Mouse (Mus musculus) lung, adult 2 months (tissue): ENCODE results near the gene Slc7a8. TPM values are rescaled to one million over a fixed set of nuclear protein-coding genes. Genes with fewer than 3 reads are reported as not detected.

ENCODE experiments used
- DNase-seq: peaks from one replicate; pipeline ENCODE4 v3.0.0; 2022
- H3K4me1 ChIP-seq: fragments of 200-500 bp; 2 replicates; pipeline ENCODE4 v1.6.1; 2011; ENCODE audit warnings: low read length; ENCODE audit not compliant: control insufficient read depth, insufficient read depth
- H3K4me3 ChIP-seq: fragments of 200-500 bp; replicated peaks from 2 replicates; pipeline ENCODE3; 2011; ENCODE audit warnings: low read depth, mild to moderate bottlenecking, control low read depth, low read length; ENCODE audit errors: extremely low read depth
- CTCF ChIP-seq: fragments of 200-500 bp; IDR thresholded peaks from 2 replicates; pipeline ENCODE4 v1.5.1; 2011; ENCODE audit warnings: mild to moderate bottlenecking, low read length, control low read depth; ENCODE audit not compliant: insufficient read depth
- POLR2A ChIP-seq: fragments of 200-500 bp; IDR thresholded peaks from 2 replicates; pipeline ENCODE4 v1.6.1; 2011; ENCODE audit warnings: low read depth, mild to moderate bottlenecking, control low read depth, low read length, borderline replicate concordance; ENCODE audit errors: extremely low read depth
- WGBS: fragments of 180-500 bp; shearing (Covaris S2); methylation state at CpG from one replicate; pipeline ENCODE4 v1.1.7; 2018; 5-methylcytosine and 5-hydroxymethylcytosine counted together
- polyA plus RNA-seq: library from polyadenylated mRNA; depleted of rRNA; stranded (reverse); fragments of >200 nt; gene quantifications from 2 replicates; pipeline ENCODE4 v1.2.3, GENCODE M21; 2012

The Slc7a8 gene
- polyA plus RNA-seq, 1 experiment, result 4.0 TPM

GRCm38 (mm10) chr14:54706589-54707320 lies 75.0 kb downstream of the Slc7a8 start:
- DNase-seq, result no peak
- Histone ChIP-seq H3K4me1 (no peaks in the 10 kb centered on the region), H3K4me3 (no peak overlapping the region)
- TF ChIP-seq CTCF, result no peak
- WGBS, result 51% methylated on average over 17 of the region's 17 CpGs

DNA sequence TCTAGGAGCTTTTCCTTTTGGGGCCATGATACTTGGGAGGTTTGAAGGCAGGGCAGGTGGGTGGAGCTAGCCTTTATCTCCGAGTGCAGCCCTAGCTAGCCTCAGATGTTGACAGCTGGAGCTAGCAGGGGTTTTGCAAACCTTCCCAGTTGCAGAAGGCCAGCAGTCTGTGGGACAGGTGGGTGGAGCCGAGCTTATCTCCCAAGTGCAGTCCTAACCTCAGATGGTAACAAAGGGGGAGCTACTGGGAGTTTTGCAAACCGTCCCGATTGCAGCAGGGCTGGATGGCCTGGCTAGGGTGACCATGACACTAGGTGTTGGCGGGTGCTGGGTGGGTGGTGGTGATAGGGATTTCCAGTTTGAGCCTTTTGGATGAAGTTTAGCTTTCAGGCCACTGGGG lies 75.9 kb downstream of the Slc7a8 start:
- no peak for DNase-seq
- TF ChIP-seq CTCF, result no peak
- no peak for TF ChIP-seq POLR2A
- 31% methylated on average over 5 of the region's 5 CpGs for WGBS
- Histone ChIP-seq H3K4me3 (no peak overlapping the region), H3K4me1 (no peaks in the 10 kb centered on the region)

DNA sequence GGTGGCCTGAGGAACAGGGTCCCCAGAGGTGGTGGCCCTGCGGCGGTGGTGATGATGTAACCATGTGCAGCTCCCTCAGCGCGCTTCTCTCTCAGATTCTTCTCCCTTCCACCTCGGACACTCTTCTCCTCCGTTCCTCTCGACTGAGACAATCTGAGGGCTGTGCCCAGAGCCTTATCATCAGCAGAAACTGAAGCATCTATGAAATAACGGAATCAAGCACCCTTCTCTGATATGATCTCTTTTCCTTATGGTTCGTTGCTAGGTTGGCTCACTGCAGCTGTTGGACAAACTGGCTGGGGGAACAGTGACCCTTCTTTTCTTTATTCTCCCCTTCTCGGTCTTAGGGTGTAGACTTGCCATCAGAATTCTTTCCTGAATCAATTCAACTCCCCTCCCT lies 78.5 kb downstream of the Slc7a8 start:
- WGBS, result 46% methylated on average over 10 of the region's 10 CpGs
- no peak for TF ChIP-seq POLR2A
- no peak for TF ChIP-seq CTCF
- H3K4me3 ChIP-seq, result no peak overlapping the region
- no peak for DNase-seq
- H3K4me1 ChIP-seq, result no peaks in the 10 kb centered on the region

GRCm38 (mm10) chr14:54701298-54701697 lies 80.4 kb downstream of the Slc7a8 start:
- H3K4me3 ChIP-seq, result no peak overlapping the region
- peak; percentile 83 for DNase-seq
- TF ChIP-seq POLR2A (no peak), CTCF (peak; percentile 97)
- 6% methylated on average over 6 of the region's 6 CpGs for WGBS
- no peaks in the 10 kb centered on the region for H3K4me1 ChIP-seq

DNA sequence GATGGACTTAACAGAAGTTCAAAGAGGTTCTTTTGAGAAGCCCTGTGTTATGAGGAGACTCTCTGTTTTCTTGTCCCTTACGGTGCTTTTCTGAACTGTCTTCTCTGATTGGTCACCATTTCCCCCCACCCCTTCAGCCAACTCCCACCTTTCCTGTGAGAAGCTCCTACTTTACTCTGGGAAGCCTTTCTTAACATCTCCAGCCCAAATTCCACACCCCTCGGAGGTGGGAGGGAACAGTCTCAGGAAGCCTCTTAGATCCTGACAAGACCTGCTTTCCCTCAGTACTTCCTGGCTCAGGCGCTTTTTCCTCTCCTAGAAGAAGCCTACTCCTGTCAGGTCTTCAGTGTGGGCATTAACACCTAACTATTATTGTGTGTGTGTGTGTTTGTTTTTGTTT lies 82.2 kb downstream of the Slc7a8 start:
- Histone ChIP-seq H3K4me1 (no peaks in the 10 kb centered on the region), H3K4me3 (no peak overlapping the region)
- DNase-seq, result no peak
- WGBS, result 40% methylated on average over 3 of the region's 3 CpGs
- TF ChIP-seq POLR2A (no peak), CTCF (no peak)

- no peak for TF ChIP-seq POLR2A
- no peak for TF ChIP-seq CTCF
- H3K4me1 ChIP-seq, result no peaks in the 10 kb centered on the region
- WGBS, result 59% methylated on average over 4 of the region's 4 CpGs
- no peak within 1 kb of the TSS for H3K4me3 ChIP-seq
- DNase-seq, result no peak
Observed at GRCm38 (mm10) chr14:54698733-54699132, 83.0 kb downstream of the Slc7a8 start, which contains the start of gene Gm29776. Gm29776 (minus strand) TSS chr14:54698833.

DNA sequence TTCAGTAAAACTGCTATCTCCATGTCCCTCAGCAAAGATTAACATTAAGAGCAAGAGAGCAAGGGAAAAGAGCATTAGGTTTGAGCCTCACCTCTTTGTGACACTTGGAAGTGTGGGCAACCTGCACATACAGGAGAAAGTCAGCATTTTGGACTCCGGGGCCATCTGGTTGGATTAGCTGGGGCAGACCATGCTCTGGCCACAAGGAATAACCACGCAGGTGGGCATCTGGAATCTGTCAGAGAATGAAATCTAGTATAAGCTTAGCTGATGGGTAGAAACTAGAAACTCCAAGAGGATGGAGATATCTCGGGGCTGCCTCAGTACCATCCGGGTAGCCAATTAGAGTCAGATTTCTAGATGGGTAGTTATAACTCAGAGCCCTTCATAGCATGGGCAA lies 85.0 kb downstream of the Slc7a8 start:
- Histone ChIP-seq H3K4me1 (no peaks in the 10 kb centered on the region), H3K4me3 (no peak overlapping the region)
- DNase-seq, result no peak
- TF ChIP-seq POLR2A, result no peak
- TF ChIP-seq CTCF, result no peak
- 92% methylated on average over 4 of the region's 4 CpGs for WGBS

DNA sequence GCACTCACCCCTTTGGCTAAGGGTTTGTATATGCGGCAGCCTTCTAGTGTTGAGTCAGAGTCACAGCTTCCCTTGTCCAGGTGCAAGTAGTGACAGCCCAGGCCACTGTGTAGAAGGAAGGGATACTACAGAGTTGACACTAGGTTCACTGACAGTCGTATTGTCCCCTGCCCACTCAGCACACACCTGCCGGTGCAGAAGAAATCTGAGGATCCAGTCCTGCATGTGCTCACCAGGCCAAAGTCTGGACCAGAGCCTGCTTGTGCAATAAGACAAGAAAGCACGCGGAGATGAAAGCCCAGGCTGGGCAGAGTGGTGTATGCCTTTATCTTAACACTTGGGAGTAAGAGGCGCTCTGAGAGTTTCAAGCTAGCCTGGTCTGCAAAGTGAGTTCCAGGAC lies 86.7 kb downstream of the Slc7a8 start:
- no peaks in the 10 kb centered on the region for H3K4me1 ChIP-seq
- H3K4me3 ChIP-seq, result no peak overlapping the region
- 47% methylated on average over 6 of the region's 6 CpGs for WGBS
- DNase-seq, result no peak
- TF ChIP-seq CTCF (no peak), POLR2A (no peak)

- 2% methylated on average over 8 of the region's 8 CpGs for WGBS
- Histone ChIP-seq H3K4me3 (peak overlapping the region; percentile 71), H3K4me1 (peaks cover 12% of the 10 kb centered on the region)
- TF ChIP-seq CTCF (no peak), POLR2A (no peak)
- no peak for DNase-seq
Observed at GRCm38 (mm10) chr14:54687251-54687650, 94.5 kb downstream of the Slc7a8 start.

- under 1% methylated on average over 44 of the region's 44 CpGs for WGBS
- peak; percentile 100 for DNase-seq
- Histone ChIP-seq H3K4me1 (peaks cover 12% of the 10 kb centered on the region), H3K4me3 (peak within 1 kb of the TSS; percentile 98)
- TF ChIP-seq CTCF (no peak), POLR2A (peak; percentile 97)
Observed at GRCm38 (mm10) chr14:54686522-54687143, 95.1 kb downstream of the Slc7a8 start, which contains the start of gene Acin1. Acin1 (minus strand) TSS chr14:54686931.
